Mouse (Mus musculus): ENCODE measurements at regions not wholly inside any gene's neighbourhood (a gene's known extent, or its start where the extent isn't known, plus 50 kb on each side); places are given as distances from the start of the nearest gene placed in this dataset.

DNA sequence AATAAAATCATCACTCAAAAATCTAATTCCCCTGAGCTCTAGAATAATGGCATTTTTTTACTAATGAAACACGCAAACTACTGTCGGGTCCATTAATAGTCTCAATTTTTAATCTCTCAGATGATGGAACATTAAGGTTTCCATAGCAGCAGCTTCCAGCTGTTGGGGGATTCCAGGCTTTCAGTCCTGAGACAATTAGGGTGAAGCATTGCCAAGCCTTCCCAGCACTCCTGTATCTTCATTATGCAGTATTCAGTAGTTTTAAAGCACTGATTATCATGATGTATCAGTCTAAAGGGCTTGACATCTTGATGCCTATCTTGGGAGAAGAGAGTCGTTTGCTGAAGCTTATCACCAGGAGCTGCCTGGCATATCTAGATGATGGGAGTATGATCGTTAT lies 178.6 kb downstream of the Tpbg start:
- Histone ChIP-seq H3K27ac (replicated peaks in 1 of 2; ENCODE audit: control insufficient read depth in 1 of 2, insufficient read depth in 1 of 2, low read depth in 2 of 2, low read length in 2 of 2) (no peak overlapping the region), H3K36me3 (ENCODE audit: control insufficient read depth, insufficient read depth, low read length) (no peaks in the 10 kb centered on the region), H3K4me2 (ENCODE audit: low read length) (no peak overlapping the region), H3K27me3 (ENCODE audit: control insufficient read depth, insufficient read depth, low read length) (no peaks in the 10 kb centered on the region), H3K9ac (ENCODE audit: low read length) (no peak overlapping the region), H3K9me3 (ENCODE audit: control insufficient read depth, low read length) (no peaks in the 10 kb centered on the region), H3K4me3 (ENCODE audit: control insufficient read depth in 1 of 2, insufficient read depth in 1 of 2, low read depth in 1 of 2, low read length in 2 of 2) (no peak overlapping the region), H3K4me1 (ENCODE audit: control insufficient read depth in 2 of 2, insufficient read depth in 2 of 2, low read length in 2 of 2) (no peaks in the 10 kb centered on the region)
- 76% methylated on average over 4 of the region's 4 CpGs for WGBS
- no peak for ATAC-seq (ENCODE audit: insufficient number of reproducible peaks, insufficient read depth, low FRiP score, low read depth)

DNA sequence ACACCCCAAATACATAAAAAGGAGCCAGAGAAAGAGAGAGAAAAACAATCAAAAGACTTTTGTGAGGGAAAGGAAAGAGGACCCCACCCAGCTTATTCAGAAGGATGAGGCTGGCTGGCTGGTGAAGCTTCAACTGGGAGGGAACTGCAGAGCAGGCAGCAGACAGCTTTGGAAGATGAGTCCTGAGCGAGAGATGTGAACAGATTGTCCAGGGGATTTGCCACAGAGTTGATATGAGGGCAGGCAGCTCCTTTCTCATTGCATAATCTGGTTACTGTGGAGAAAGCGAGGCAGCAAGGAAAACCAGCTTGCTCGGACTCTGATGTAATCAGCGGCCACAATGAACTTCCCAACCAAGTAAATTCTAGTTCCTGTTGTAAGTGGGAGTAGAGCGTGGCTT lies 188.6 kb downstream of the Tpbg start:
- Histone ChIP-seq H3K27me3 (ENCODE audit: control insufficient read depth, insufficient read depth, low read length) (no peaks in the 10 kb centered on the region), H3K4me1 (ENCODE audit: control insufficient read depth in 2 of 2, insufficient read depth in 2 of 2, low read length in 2 of 2) (no peaks in the 10 kb centered on the region), H3K36me3 (ENCODE audit: control insufficient read depth, insufficient read depth, low read length) (no peaks in the 10 kb centered on the region), H3K4me3 (ENCODE audit: control insufficient read depth in 1 of 2, insufficient read depth in 1 of 2, low read depth in 1 of 2, low read length in 2 of 2) (no peak overlapping the region), H3K27ac (replicated peaks in 1 of 2; ENCODE audit: control insufficient read depth in 1 of 2, insufficient read depth in 1 of 2, low read depth in 2 of 2, low read length in 2 of 2) (no peak overlapping the region), H3K9me3 (ENCODE audit: control insufficient read depth, low read length) (no peaks in the 10 kb centered on the region), H3K4me2 (ENCODE audit: low read length) (no peak overlapping the region), H3K9ac (ENCODE audit: low read length) (no peak overlapping the region)
- WGBS: 61% methylated on average over 5 of the region's 5 CpGs
- ATAC-seq (ENCODE audit: insufficient number of reproducible peaks, insufficient read depth, low FRiP score, low read depth): no peak

DNA sequence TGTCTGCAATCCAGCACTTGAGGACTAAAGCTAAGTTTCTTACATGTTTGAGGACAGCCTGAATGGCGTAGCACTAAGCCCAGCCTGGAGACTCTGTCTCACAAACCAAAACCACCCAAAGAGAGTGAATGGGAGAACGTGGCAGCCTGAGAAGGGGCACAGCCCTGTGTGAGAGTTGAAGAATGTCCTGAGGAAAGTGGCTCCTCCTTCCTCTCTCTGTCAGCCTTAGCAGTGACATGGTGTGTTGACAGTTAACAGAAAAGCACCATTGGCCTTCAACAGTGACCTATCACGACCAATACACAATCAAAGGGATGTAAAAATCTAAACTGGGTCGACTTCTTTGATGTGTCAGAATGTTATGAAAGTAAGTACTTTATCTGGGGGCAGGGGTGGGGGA lies 201.9 kb downstream of the Tpbg start:
- Histone ChIP-seq H3K9me3 (ENCODE audit: control insufficient read depth, low read length) (no peaks in the 10 kb centered on the region), H3K4me2 (ENCODE audit: low read length) (no peak overlapping the region), H3K27ac (replicated peaks in 1 of 2; ENCODE audit: control insufficient read depth in 1 of 2, insufficient read depth in 1 of 2, low read depth in 2 of 2, low read length in 2 of 2) (no peak overlapping the region), H3K27me3 (ENCODE audit: control insufficient read depth, insufficient read depth, low read length) (no peaks in the 10 kb centered on the region), H3K9ac (ENCODE audit: low read length) (no peak overlapping the region), H3K4me3 (ENCODE audit: control insufficient read depth in 1 of 2, insufficient read depth in 1 of 2, low read depth in 1 of 2, low read length in 2 of 2) (no peak overlapping the region), H3K4me1 (ENCODE audit: control insufficient read depth in 2 of 2, insufficient read depth in 2 of 2, low read length in 2 of 2) (0 out of 4 replicates have a peak, but pooled peaks cover 0 to 2% of the 10 kb centered on the region in 2 experiments), H3K36me3 (ENCODE audit: control insufficient read depth, insufficient read depth, low read length) (no peaks in the 10 kb centered on the region)
- whole genome bisulfite sequencing: 11% methylated on average over 4 of the region's 4 CpGs
- ATAC-seq (ENCODE audit: insufficient number of reproducible peaks, insufficient read depth, low FRiP score, low read depth): no peak

DNA sequence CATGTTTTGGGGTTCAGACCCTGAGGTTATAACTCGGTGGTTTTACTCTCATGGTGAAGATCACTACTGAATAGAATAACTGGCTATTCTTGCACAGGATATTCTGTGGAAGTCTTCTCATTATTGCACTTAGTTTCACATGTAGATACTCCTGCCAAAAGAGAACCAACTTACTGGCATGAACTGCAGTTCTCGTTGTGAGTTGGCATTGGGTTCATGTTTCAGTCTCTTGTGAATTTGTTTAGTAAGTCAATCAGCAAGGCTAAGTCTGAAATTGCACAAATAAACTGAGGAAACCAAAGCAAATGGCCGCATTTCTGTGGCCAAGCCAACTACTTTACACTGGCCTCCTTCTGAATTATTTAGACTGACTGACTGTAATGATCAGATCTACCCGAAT lies 215.9 kb downstream of the Tpbg start:
- Histone ChIP-seq H3K9me3 (ENCODE audit: control insufficient read depth, low read length) (no peaks in the 10 kb centered on the region), H3K27ac (replicated peaks in 1 of 2; ENCODE audit: control insufficient read depth in 1 of 2, insufficient read depth in 1 of 2, low read depth in 2 of 2, low read length in 2 of 2) (no peak overlapping the region), H3K4me1 (ENCODE audit: control insufficient read depth in 2 of 2, insufficient read depth in 2 of 2, low read length in 2 of 2) (no peaks in the 10 kb centered on the region), H3K4me3 (ENCODE audit: control insufficient read depth in 1 of 2, insufficient read depth in 1 of 2, low read depth in 1 of 2, low read length in 2 of 2) (no peak overlapping the region), H3K36me3 (ENCODE audit: control insufficient read depth, insufficient read depth, low read length) (no peaks in the 10 kb centered on the region), H3K4me2 (ENCODE audit: low read length) (no peak overlapping the region), H3K27me3 (ENCODE audit: control insufficient read depth, insufficient read depth, low read length) (no peaks in the 10 kb centered on the region), H3K9ac (ENCODE audit: low read length) (no peak overlapping the region)
- WGBS: 83% methylated on average over 4 of the region's 4 CpGs
- ATAC-seq (ENCODE audit: insufficient number of reproducible peaks, insufficient read depth, low FRiP score, low read depth): no peak

DNA sequence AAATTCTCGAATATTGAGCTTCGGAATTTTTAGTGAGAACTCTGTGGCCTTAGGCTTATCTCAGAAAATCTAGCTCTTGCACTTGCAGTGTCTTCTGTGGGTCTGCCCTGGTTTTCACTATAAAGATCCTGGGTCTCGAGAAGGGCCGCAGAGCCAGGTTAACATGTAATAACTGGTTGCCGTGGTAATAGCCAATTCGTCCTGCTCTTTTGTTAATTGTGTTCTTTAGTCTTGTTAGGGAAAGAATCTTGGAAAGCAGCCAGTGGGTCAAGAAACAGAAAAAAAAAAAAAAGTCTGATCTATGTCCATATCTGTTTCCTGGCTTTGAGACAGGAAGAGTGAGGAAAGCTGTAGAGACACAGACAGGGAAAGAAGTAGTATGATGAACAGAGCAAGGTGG lies 217.9 kb downstream of the Tpbg start:
- Histone ChIP-seq H3K9me3 (ENCODE audit: control insufficient read depth, low read length) (no peaks in the 10 kb centered on the region), H3K4me2 (ENCODE audit: low read length) (no peak overlapping the region), H3K4me3 (ENCODE audit: control insufficient read depth in 1 of 2, insufficient read depth in 1 of 2, low read depth in 1 of 2, low read length in 2 of 2) (no peak overlapping the region), H3K4me1 (ENCODE audit: control insufficient read depth in 2 of 2, insufficient read depth in 2 of 2, low read length in 2 of 2) (no peaks in the 10 kb centered on the region), H3K9ac (ENCODE audit: low read length) (no peak overlapping the region), H3K27me3 (ENCODE audit: control insufficient read depth, insufficient read depth, low read length) (no peaks in the 10 kb centered on the region), H3K36me3 (ENCODE audit: control insufficient read depth, insufficient read depth, low read length) (no peaks in the 10 kb centered on the region), H3K27ac (replicated peaks in 1 of 2; ENCODE audit: control insufficient read depth in 1 of 2, insufficient read depth in 1 of 2, low read depth in 2 of 2, low read length in 2 of 2) (no peak overlapping the region)
- no peak for ATAC-seq (ENCODE audit: insufficient number of reproducible peaks, insufficient read depth, low FRiP score, low read depth)
- 62% methylated on average over 6 of the region's 6 CpGs for WGBS

DNA sequence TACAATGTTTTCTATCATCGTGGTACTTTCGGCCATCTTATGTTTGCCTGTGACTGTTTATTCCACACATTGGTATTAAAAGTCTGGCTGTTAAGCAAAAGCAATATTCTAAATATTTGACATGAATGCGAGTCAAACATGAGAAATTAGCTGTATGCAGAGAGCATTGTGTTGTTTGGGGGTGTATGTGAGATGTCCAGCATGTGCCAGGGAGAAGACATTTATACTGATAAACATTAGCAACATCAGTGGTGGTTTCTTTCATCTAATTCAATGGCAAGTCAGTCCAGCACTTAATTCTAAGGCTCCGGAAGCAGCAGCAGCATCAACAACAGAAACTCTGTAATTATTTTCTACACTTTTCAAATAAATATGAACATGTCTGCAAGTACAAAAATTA lies 219.1 kb downstream of the Tpbg start:
- H3K27me3 ChIP-seq (ENCODE audit: control insufficient read depth, insufficient read depth, low read length): no peaks in the 10 kb centered on the region
- WGBS: 93% methylated on average over 4 of the region's 4 CpGs
- no peak overlapping the region for H3K9ac ChIP-seq (ENCODE audit: low read length)
- no peaks in the 10 kb centered on the region for H3K36me3 ChIP-seq (ENCODE audit: control insufficient read depth, insufficient read depth, low read length)
- H3K9me3 ChIP-seq (ENCODE audit: control insufficient read depth, low read length): no peaks in the 10 kb centered on the region
- no peak for ATAC-seq (ENCODE audit: insufficient number of reproducible peaks, insufficient read depth, low FRiP score, low read depth)
- H3K4me1 ChIP-seq (ENCODE audit: control insufficient read depth in 2 of 2, insufficient read depth in 2 of 2, low read length in 2 of 2): no peaks in the 10 kb centered on the region
- H3K4me3 ChIP-seq (ENCODE audit: control insufficient read depth in 1 of 2, insufficient read depth in 1 of 2, low read depth in 1 of 2, low read length in 2 of 2): no peak overlapping the region
- H3K4me2 ChIP-seq (ENCODE audit: low read length): no peak overlapping the region
- no peak overlapping the region for H3K27ac ChIP-seq (replicated peaks in 1 of 2; ENCODE audit: control insufficient read depth in 1 of 2, insufficient read depth in 1 of 2, low read depth in 2 of 2, low read length in 2 of 2)

DNA sequence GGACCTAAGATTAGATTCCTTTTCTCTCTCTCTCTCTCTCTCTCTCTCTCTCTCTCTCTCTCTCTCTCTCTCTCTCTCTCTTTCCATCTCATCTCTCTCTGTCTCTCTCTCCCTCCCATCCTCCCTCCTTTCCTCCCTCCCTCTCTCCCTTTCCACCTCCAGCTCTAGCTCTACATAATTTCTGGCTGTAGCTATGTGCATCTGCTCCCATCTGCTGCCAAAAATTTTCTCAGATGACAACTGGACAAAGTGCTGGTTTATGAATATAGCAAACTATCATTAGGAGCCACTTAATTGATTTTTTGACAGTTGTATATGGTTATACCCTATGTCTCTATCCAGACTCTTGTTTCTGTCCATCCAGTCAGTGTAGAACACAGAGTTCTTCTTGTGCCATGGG lies 237.1 kb downstream of the Tpbg start:
- Histone ChIP-seq H3K9me3 (ENCODE audit: control insufficient read depth, low read length) (no peaks in the 10 kb centered on the region), H3K9ac (ENCODE audit: low read length) (no peak overlapping the region), H3K4me3 (ENCODE audit: control insufficient read depth in 1 of 2, insufficient read depth in 1 of 2, low read depth in 1 of 2, low read length in 2 of 2) (no peak overlapping the region), H3K27ac (replicated peaks in 1 of 2; ENCODE audit: control insufficient read depth in 1 of 2, insufficient read depth in 1 of 2, low read depth in 2 of 2, low read length in 2 of 2) (no peak overlapping the region), H3K36me3 (ENCODE audit: control insufficient read depth, insufficient read depth, low read length) (no peaks in the 10 kb centered on the region), H3K4me1 (ENCODE audit: control insufficient read depth in 2 of 2, insufficient read depth in 2 of 2, low read length in 2 of 2) (no peaks in the 10 kb centered on the region; a peak in 1 of 4 replicates), H3K27me3 (ENCODE audit: control insufficient read depth, insufficient read depth, low read length) (no peaks in the 10 kb centered on the region), H3K4me2 (ENCODE audit: low read length) (no peak overlapping the region)
- ATAC-seq (ENCODE audit: insufficient number of reproducible peaks, insufficient read depth, low FRiP score, low read depth): no peak

DNA sequence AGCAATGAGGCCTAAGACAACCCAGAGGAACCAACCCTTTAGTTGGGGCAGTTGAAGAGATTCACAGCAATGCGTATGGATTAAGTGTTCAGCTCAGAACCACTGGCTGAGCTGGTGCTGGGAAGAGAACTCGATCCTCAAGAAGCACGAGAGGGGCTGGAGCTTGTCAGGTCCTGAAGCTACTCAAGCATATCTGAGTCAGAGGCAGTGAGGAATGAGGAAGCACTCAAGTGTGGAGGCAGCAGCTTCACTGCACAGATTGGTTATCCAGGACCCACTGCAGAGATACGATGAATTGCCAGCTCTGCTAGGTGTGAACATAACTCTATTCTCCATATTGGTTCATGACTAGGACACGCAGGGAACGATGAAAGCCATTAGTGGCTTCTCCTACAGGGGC lies 239.7 kb downstream of the Tpbg start:
- no peaks in the 10 kb centered on the region for H3K27me3 ChIP-seq (ENCODE audit: control insufficient read depth, insufficient read depth, low read length)
- H3K4me2 ChIP-seq (ENCODE audit: low read length): no peak overlapping the region
- H3K9ac ChIP-seq (ENCODE audit: low read length): no peak overlapping the region
- WGBS: 46% methylated on average over 6 of the region's 6 CpGs
- no peak for ATAC-seq (ENCODE audit: insufficient number of reproducible peaks, insufficient read depth, low FRiP score, low read depth)
- no peaks in the 10 kb centered on the region for H3K4me1 ChIP-seq (ENCODE audit: control insufficient read depth in 2 of 2, insufficient read depth in 2 of 2, low read length in 2 of 2)
- no peaks in the 10 kb centered on the region for H3K9me3 ChIP-seq (ENCODE audit: control insufficient read depth, low read length)
- no peaks in the 10 kb centered on the region for H3K36me3 ChIP-seq (ENCODE audit: control insufficient read depth, insufficient read depth, low read length)
- H3K27ac ChIP-seq (replicated peaks in 1 of 2; ENCODE audit: control insufficient read depth in 1 of 2, insufficient read depth in 1 of 2, low read depth in 2 of 2, low read length in 2 of 2): no peak overlapping the region
- H3K4me3 ChIP-seq (ENCODE audit: control insufficient read depth in 1 of 2, insufficient read depth in 1 of 2, low read depth in 1 of 2, low read length in 2 of 2): no peak overlapping the region
